Mouse (Mus musculus) cortical plate, adult 2 months (tissue): Measurements from ENCODE around the gene 3110082I17Rik. TPM values are rescaled to one million over a fixed set of nuclear protein-coding genes. Genes with fewer than 3 reads are reported as not detected.
A peak's percentile ranks its signal among the peaks of the same experiment; 100 is the strongest.

Source experiments
- H3K27ac ChIP-seq: fragments of 200-500 bp; 2 replicates; pipeline ENCODE4 v1.5.1; 2012; ENCODE audit warnings: low read length, control low read depth, inconsistent platforms; ENCODE audit not compliant: insufficient read depth
- H3K4me1 ChIP-seq: fragments of 200-500 bp; 2 replicates; pipeline ENCODE4 v1.6.1; 2011; ENCODE audit warnings: low read length; ENCODE audit not compliant: control insufficient read depth, insufficient read depth
- H3K4me3 ChIP-seq: fragments of 200-500 bp; 2 replicates; pipeline ENCODE4 v1.5.1; 2011; ENCODE audit warnings: mild to moderate bottlenecking, low read length, control low read depth; ENCODE audit not compliant: insufficient read depth
- CTCF ChIP-seq: fragments of 200-500 bp; IDR thresholded peaks from 2 replicates; pipeline ENCODE4 v1.5.1; 2011; ENCODE audit warnings: mild to moderate bottlenecking, control low read depth, low read length; ENCODE audit not compliant: insufficient read depth; ENCODE audit errors: extremely low read depth
- POLR2A ChIP-seq: fragments of 200-500 bp; IDR thresholded peaks from 2 replicates; pipeline ENCODE4 v1.6.1; 2011; ENCODE audit warnings: mild to moderate bottlenecking, low read length, control low read depth; ENCODE audit not compliant: insufficient read depth; ENCODE audit errors: extremely low read depth
- polyA plus RNA-seq: library from polyadenylated mRNA; depleted of rRNA; stranded (reverse); fragments of >200 nt; gene quantifications from 2 replicates; pipeline ENCODE4 v1.2.3, GENCODE M21; 2012

The 3110082I17Rik gene
- polyA plus RNA-seq, 1 experiment: 12.9 TPM

DNA sequence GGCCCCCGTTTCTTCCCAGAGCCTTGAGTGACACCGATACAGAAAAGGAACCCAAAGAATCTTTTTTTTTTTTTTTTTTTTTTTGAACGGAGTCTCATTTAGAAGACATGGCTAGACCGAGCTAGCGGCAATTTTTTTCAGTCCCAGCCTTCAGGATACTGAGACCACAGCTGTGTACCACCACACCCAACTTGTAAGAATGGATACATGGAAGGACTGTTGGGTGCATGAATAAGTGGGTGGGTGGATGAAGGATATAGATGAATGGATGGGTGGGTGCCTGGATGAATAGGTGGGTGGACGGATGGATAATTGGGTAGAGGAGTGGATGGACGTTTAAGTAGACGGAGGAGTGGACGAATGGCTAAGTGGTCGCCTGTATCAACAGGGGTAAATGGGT is 389 bp downstream of the 3110082I17Rik start:
- no peak overlapping the region for H3K27ac ChIP-seq
- TF ChIP-seq POLR2A (no peak), CTCF (no peak)
- peak overlapping the region; percentile 59 for H3K4me3 ChIP-seq
- peaks cover 3% of the 10 kb centered on the region for H3K4me1 ChIP-seq

- no peak for TF ChIP-seq POLR2A
- no peak for TF ChIP-seq CTCF
- H3K4me3 ChIP-seq: no peak overlapping the region
- peaks cover 3% of the 10 kb centered on the region for H3K4me1 ChIP-seq
- no peak overlapping the region for H3K27ac ChIP-seq
Observed at GRCm38 (mm10) chr5:139457241-139457640, 3.1 kb downstream of the 3110082I17Rik start.

DNA sequence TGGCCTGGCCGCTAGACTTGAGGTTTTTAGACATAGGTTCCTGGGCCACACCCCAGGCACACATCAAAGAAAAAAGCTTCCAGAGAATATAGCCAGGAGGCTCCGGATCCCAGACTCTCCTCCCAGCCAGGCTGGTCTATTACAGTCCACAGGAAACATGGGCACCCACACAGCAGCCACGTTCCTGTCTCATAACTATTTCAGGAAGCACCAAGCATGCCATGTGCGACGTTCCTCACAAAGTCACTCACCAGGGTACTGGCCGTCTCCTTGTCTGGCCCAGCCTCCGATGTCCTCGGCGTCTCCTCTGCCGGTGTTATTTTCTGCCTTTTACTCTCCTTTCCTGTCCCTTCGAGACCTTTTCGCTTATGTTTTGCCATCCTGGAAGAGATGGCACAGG is 5.2 kb downstream of the 3110082I17Rik start:
- H3K27ac ChIP-seq: 0 out of 2 replicates have a peak overlapping the region, but pooled peaks have one; percentile 36
- TF ChIP-seq POLR2A (peak; percentile 8; the same call in 1 of the 2 replicates), CTCF (no peak)

DNA sequence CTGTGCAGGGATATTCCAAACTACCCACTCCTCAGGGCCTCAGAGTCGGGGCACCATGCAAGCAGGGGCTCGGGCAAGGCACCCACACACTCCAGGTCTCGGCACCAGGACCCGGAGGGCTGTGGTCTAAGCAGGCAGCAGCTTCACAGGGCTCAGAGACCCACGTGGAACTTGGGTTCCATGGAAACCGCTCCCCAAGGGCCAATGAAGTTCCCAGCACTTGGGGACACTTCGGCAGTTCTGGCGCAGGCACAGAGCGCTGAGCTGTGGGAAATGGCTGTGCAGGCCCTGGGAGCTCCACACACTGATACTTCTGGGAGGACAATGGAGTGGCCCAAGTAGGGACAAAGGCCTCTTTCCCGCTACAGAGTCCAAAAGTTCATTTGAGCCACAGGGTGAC is 7.3 kb downstream of the 3110082I17Rik start:
- Histone ChIP-seq H3K4me3 (no peak overlapping the region), H3K4me1 (peaks cover 6% of the 10 kb centered on the region), H3K27ac (peak overlapping the region; percentile 54; the same call in 1 of the 2 replicates)
- TF ChIP-seq CTCF: no peak
- peak; percentile 32; the same call in 1 of the 2 replicates for TF ChIP-seq POLR2A

More for the DNA sequence above, 5.2 kb downstream of the 3110082I17Rik start:
- peaks cover 3% of the 10 kb centered on the region for H3K4me1 ChIP-seq
- no peak overlapping the region for H3K4me3 ChIP-seq

DNA sequence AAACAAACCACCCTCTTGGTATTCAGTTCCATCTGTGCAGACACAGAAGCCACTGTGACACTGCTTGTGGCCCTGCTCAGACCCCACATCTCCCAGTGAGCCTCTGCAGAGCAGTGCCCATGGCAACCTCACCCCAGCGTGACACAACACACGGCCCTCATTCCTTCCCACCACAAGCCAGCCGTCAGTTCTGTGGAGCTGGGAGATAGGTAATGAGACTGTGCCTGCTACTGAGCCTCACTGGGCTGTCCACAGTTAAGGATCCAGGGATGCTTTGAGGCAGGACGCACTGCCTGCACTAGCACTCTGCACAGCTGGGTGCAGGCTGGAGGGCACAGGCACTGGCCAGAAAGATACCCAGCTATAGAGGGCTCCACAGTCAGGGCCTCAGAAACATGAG is 10.4 kb downstream of the 3110082I17Rik start:
- H3K4me3 ChIP-seq: no peak overlapping the region
- TF ChIP-seq POLR2A (no peak), CTCF (no peak)
- peaks cover 6% of the 10 kb centered on the region for H3K4me1 ChIP-seq
- no peak overlapping the region for H3K27ac ChIP-seq

DNA sequence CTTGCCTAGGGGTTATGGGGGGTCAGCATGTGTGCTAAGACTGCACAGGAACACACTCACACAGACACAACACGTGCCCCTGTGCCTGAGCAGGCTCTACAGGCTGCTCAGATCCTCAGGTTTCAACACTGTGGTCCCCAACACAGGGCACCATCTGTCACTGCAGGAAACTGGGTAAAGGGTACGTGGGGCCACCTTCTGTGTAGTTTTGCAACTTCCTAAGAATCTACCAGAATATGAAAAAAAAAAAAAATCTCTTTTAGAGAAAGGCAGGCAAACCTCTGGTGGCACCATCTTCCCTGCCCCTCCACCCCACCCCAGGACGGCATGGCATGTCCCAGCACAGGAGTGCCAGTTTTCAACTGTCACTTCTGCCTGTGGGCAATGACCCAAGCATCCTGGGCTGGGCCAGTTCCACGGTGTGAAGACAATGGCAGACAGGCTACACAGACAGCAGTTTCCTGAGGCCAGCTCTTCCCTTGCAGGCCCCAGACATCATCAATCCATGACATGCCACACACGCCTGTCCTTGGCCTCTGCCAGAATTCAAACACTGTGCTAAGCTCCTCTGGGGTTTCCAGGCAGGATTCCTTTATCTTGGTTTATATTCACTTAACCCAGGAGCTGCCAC is 11.1 kb downstream of the 3110082I17Rik start:
- Histone ChIP-seq H3K27ac (no peak overlapping the region), H3K4me1 (peaks cover 6% of the 10 kb centered on the region), H3K4me3 (no peak overlapping the region)
- no peak for TF ChIP-seq POLR2A
- TF ChIP-seq CTCF: no peak

- no peak overlapping the region for H3K4me3 ChIP-seq
- TF ChIP-seq POLR2A (no peak), CTCF (no peak)
- peaks cover 6% of the 10 kb centered on the region for H3K4me1 ChIP-seq
- H3K27ac ChIP-seq: no peak overlapping the region
Observed at GRCm38 (mm10) chr5:139448025-139448424, 12.3 kb downstream of the 3110082I17Rik start.

GRCm38 (mm10) chr5:139445258-139445657 is 15.1 kb downstream of the 3110082I17Rik start:
- H3K27ac ChIP-seq: no peak overlapping the region
- no peak overlapping the region for H3K4me3 ChIP-seq
- H3K4me1 ChIP-seq: peaks cover 12% of the 10 kb centered on the region
- TF ChIP-seq CTCF (0 out of 2 replicates have a peak, but pooled peaks have one; percentile 16), POLR2A (no peak)

GRCm38 (mm10) chr5:139442962-139443361 is 17.4 kb downstream of the 3110082I17Rik start:
- H3K4me3 ChIP-seq: no peak overlapping the region
- H3K4me1 ChIP-seq: peaks cover 12% of the 10 kb centered on the region
- TF ChIP-seq CTCF (no peak), POLR2A (no peak)
- peak overlapping the region; percentile 81 for H3K27ac ChIP-seq

DNA sequence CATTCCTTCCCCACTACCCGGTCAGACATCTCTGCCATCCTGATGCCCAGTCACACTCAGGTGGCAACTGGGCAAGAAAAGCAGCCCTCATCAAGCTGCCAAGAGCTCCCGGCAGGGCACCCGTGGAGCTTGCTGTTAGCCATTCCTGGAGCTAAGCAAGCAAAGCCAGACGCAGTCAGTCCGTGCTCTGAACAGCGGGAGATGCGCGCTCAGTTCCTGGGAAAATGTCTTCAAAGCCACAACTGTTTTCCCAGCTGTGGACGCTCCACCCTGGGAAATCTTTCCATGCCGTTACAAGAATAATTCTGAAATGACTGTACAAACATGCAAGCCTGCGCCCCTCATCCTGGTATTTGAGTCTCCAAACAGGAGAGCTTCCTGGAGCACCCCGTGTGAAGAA is 17.9 kb downstream of the 3110082I17Rik start:
- Histone ChIP-seq H3K4me3 (no peak overlapping the region), H3K4me1 (peaks cover 12% of the 10 kb centered on the region), H3K27ac (peak overlapping the region; percentile 83)
- no peak for TF ChIP-seq CTCF
- TF ChIP-seq POLR2A: no peak
